Mouse (Mus musculus) limb, embryonic 12.5 days (tissue): ENCODE data around the gene Ccdc126. TPM values are rescaled to one million over a fixed set of nuclear protein-coding genes. Genes with fewer than 3 reads are reported as not detected.
"Not testable (repeated sequence)": the region's sequence is repeated elsewhere in the genome, so short reads cannot be mapped to it uniquely, and the experiment has no call there.

Experiments
- ATAC-seq: fragments of 200-750 bp; cut with Nextera tagmentation; 2 replicates; pipeline ENCODE4 v1.8.0; 2017; ENCODE audit warnings: low read depth, moderate TSS enrichment; ENCODE audit not compliant: insufficient number of reproducible peaks, insufficient read depth, low FRiP score, low TSS enrichment
- H3K27ac ChIP-seq: fragments of 300-500 bp; sonication (generic); 2 replicates; pipeline ENCODE4 v1.5.1; 2016; ENCODE audit warnings: mild to moderate bottlenecking, moderate library complexity
- H3K27me3 ChIP-seq: fragments of 300-500 bp; sonication (generic); 2 replicates; pipeline ENCODE4 v1.6.1; 2016; ENCODE audit warnings: mild to moderate bottlenecking, moderate library complexity
- H3K36me3 ChIP-seq: fragments of 300-500 bp; sonication (generic); 2 replicates; pipeline ENCODE4 v1.6.1; 2016; ENCODE audit warnings: mild to moderate bottlenecking, moderate library complexity
- H3K4me1 ChIP-seq: fragments of 300-500 bp; sonication (generic); replicated peaks from 2 replicates; pipeline ENCODE4 v1.6.1; 2016
- H3K4me2 ChIP-seq: fragments of 300-500 bp; sonication (generic); 2 replicates; pipeline ENCODE4 v1.6.1; 2016; ENCODE audit warnings: mild to moderate bottlenecking, moderate library complexity
- H3K4me3 ChIP-seq: fragments of 300-500 bp; sonication (generic); replicated peaks from 2 replicates; pipeline ENCODE4 v1.5.1; 2016; ENCODE audit warnings: mild to moderate bottlenecking
- H3K9ac ChIP-seq: fragments of 300-500 bp; sonication (generic); replicated peaks from 2 replicates; pipeline ENCODE4 v1.6.1; 2016; ENCODE audit warnings: mild to moderate bottlenecking, moderate library complexity
- H3K9me3 ChIP-seq: fragments of 300-500 bp; sonication (generic); 2 replicates; pipeline ENCODE4 v1.6.1; 2016; ENCODE audit warnings: mild to moderate bottlenecking, moderate library complexity
- WGBS: fragments of 180-500 bp; shearing (Covaris S2); methylation state at CpG from one replicate; pipeline ENCODE4 v1.1.7; 2016; 5-methylcytosine and 5-hydroxymethylcytosine counted together
- polyA plus RNA-seq: library from polyadenylated mRNA; unstranded; fragments of >200 nt; fragmentation: Nextera tagmentation; extraction: Ambion mirVana; gene quantifications from 2 replicates; pipeline ENCODE4 v1.2.1, GENCODE M21; 2016

Gene Ccdc126
- polyA plus RNA-seq, result 7.0 and 7.7 TPM in 2 replicates

DNA sequence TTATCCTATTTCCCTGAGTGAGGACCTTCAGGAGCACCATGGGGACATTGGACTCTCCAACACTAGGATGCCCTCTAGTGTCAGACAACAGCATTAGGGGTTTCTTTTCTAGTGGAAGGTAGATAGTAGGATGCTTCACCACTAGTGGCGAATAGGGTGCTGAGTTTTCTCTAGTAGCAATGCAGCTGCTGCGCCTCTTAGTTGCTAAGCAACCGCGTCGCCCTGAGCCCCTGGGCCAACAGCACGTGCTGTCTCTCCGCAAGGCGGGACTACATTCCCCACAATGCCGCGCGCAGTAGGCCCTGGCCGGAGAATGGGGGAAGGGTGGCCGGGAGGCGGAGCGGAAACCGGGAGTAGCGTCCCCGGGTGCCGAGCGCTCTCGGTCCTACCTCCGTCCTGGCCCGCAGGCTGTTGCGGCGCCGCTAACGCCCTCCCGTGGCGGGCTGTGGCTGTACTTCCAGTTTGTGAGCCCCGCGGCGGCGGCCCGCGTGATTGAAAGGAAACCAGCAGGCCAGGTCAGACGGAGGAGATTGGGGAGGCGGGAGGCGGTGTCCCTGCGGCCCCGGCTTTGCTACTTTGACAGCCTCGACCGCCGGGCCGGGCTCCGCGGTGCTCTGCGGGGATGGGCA is at the start of gene Ccdc126:
Gene Ccdc126 (plus strand): TSS at position 309 of the 629 bp plus-strand sequence.
- ATAC-seq, result peak; percentile 99
- H3K9ac ChIP-seq, result peak within 1 kb of the TSS; percentile 79
- no peaks in the 10 kb centered on the region for H3K9me3 ChIP-seq
- H3K27ac ChIP-seq, result peak within 1 kb of the TSS; percentile 80
- WGBS, result under 1% methylated on average over 47 of the region's 47 CpGs
- H3K4me3 ChIP-seq, result peak within 1 kb of the TSS; percentile 68
- no peaks in the 10 kb centered on the region for H3K27me3 ChIP-seq
- H3K36me3 ChIP-seq, result no peaks in the 10 kb centered on the region
- H3K4me1 ChIP-seq, result peaks cover 10% of the 10 kb centered on the region
- peak within 1 kb of the TSS; percentile 63 for H3K4me2 ChIP-seq

DNA sequence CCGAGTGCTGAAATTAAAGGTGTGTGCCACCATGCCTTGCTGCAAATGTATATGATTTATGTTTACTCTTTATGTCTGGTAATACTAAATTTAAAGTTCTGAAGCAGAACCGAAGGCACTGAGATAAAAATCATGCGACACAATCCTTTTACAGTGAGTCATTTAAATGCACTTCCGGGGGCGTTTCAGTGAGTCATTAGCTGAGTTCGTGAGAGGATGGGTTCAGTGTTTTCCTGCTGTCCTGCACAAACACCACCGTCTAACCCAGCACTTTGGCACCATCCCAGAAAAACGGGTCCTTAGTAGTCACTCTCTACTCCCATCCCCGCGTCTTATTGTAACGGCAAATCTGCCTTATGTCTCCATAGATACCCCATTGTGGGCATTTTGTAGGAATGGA is 49.2 kb upstream of the Ccdc126 start:
- Histone ChIP-seq H3K27me3 (no peaks in the 10 kb centered on the region), H3K9me3 (no peaks in the 10 kb centered on the region), H3K9ac (no peak overlapping the region), H3K4me3 (no peak overlapping the region), H3K27ac (no peak overlapping the region), H3K4me1 (no peaks in the 10 kb centered on the region), H3K36me3 (no peaks in the 10 kb centered on the region), H3K4me2 (no peak overlapping the region)
- whole genome bisulfite sequencing, result 77% methylated on average over 11 of the region's 11 CpGs
- no peak for ATAC-seq

DNA sequence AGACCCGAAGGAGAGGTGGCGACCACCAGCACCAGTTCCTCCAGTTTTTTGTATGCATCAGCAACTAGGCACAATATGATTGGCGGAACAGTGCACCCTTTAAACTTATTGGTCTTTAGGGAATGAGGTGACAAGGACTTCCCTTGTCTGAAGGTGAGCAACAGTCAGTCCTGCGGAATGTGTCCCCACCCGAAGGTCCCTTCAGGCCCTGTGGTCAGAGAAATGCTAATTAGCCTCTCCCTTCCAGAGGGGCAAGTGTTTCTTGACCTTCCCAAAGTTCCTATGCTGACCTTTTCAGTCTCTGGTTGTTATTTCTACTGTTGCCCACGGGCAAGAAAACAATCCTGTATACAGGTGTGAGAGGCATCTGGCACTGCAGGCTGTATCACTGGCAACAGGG is 47.3 kb upstream of the Ccdc126 start:
- H3K27ac ChIP-seq, result no peak overlapping the region
- 65% methylated on average over 6 of the region's 6 CpGs for WGBS
- H3K9ac ChIP-seq, result no peak overlapping the region
- H3K4me2 ChIP-seq, result no peak overlapping the region
- H3K9me3 ChIP-seq, result no peaks in the 10 kb centered on the region
- H3K4me3 ChIP-seq, result no peak overlapping the region
- no peaks in the 10 kb centered on the region for H3K4me1 ChIP-seq
- H3K36me3 ChIP-seq, result no peaks in the 10 kb centered on the region
- ATAC-seq, result no peak
- no peaks in the 10 kb centered on the region for H3K27me3 ChIP-seq

DNA sequence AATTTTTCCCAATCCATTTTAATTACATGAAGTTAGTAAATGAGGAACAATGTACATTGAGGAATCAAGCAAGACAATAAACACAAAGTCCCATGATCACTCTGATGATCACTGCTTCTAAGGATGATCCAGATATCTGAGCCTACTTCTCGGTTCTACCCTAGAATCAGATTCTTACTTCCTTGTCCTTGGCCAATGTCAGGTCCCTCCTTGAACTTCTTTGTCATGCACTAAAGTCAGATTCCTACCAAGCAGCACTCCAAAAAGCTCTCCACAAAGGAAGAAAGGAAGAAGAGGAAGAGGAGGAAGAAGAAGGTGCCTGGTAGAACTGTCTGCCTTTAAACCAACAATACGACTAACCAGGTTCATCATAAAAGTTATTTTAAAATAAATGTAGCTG is 46.2 kb upstream of the Ccdc126 start:
- no peaks in the 10 kb centered on the region for H3K9me3 ChIP-seq
- no peak overlapping the region for H3K27ac ChIP-seq
- no peak overlapping the region for H3K9ac ChIP-seq
- H3K4me3 ChIP-seq, result no peak overlapping the region
- ATAC-seq, result no peak
- no peaks in the 10 kb centered on the region for H3K27me3 ChIP-seq
- no peak overlapping the region for H3K4me2 ChIP-seq
- H3K36me3 ChIP-seq, result no peaks in the 10 kb centered on the region
- WGBS, result 99% methylated on average over 2 of the region's 2 CpGs
- H3K4me1 ChIP-seq, result no peaks in the 10 kb centered on the region

DNA sequence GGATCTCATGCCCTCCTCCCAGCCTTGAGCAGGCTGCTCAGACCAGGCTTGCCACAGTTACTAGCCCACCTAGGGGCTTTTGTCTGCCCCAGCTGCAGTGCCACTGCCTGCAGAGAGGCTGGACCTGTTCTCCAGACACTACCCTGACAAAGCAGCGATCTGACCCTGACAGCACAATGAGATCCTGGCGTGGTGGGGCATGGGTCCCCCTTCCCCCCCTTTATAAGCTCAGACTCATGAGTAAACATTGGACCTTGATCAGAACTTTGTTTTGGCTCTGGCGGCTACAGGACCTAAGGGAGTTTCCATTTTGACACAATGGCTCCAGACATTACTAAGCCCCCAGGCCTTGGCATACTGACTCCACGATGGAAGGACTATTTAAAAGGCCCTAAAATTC is 45.1 kb upstream of the Ccdc126 start:
- Histone ChIP-seq H3K4me2 (no peak overlapping the region), H3K4me1 (no peaks in the 10 kb centered on the region), H3K27ac (no peak overlapping the region), H3K4me3 (no peak overlapping the region), H3K9ac (no peak overlapping the region), H3K27me3 (no peaks in the 10 kb centered on the region), H3K36me3 (no peaks in the 10 kb centered on the region), H3K9me3 (no peaks in the 10 kb centered on the region)
- ATAC-seq, result no peak
- 44% methylated on average over 4 of the region's 4 CpGs for WGBS

DNA sequence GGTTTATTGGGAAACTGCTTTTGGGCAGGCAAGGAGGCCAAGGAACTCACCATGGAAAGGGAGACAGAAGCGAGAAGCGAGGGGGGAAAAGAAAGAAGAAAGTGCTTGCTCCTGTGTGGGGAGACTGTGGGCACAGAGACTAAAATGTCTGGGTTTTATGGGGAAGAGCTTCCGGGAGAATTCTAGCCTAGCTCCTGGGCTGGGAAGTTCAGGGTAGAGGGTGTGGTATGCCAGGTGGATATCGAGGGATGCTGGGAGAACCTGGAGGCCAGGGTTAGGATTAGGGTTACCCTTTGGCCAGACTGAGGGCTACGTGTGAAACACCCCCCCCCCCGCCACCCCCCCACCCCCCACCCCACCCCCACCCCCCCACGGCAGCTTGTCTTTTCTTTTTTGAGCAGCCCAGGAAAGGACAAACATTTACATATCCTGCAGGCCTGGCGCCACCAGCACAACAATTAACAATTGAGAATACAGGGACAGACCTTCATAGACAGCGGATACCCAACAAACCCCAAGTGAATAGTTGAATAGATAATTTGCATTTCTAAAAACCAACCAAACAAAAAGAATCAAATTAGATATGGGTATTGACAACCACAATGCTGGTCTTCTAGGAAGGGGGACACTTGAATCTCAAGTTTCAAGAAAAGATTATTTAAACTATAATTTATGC is 44.5 kb upstream of the Ccdc126 start:
- Histone ChIP-seq H3K9me3 (no peaks in the 10 kb centered on the region), H3K27me3 (no peaks in the 10 kb centered on the region), H3K36me3 (no peaks in the 10 kb centered on the region), H3K4me3 (no peak overlapping the region), H3K4me2 (no peak overlapping the region), H3K4me1 (no peaks in the 10 kb centered on the region), H3K9ac (no peak overlapping the region), H3K27ac (no peak overlapping the region)
- no peak for ATAC-seq
- 71% methylated on average over 9 of the region's 9 CpGs for WGBS

DNA sequence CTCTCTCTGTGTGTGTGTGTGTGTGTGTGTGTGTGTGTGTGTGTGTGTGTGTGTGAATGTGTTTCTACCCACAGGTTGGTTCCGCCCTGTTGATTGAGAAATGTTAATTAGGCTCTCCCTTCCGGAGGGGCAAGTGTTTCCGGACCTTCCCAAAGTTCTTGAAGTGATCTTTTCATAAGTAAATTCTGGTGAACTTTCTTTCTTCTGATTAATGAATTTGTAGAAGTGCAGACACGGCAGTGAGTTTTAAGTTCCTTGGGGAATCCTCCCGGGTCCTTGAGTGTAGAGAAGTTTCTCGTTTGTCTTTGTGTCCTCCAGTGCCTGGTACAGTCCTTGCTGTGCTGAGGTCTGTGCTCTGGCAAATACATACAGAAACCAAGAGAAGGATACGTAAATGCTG is 43.8 kb upstream of the Ccdc126 start:
- H3K27me3 ChIP-seq, result no peaks in the 10 kb centered on the region
- H3K27ac ChIP-seq, result no peak overlapping the region
- H3K9me3 ChIP-seq, result no peaks in the 10 kb centered on the region
- H3K4me1 ChIP-seq, result no peaks in the 10 kb centered on the region
- no peak for ATAC-seq
- H3K4me3 ChIP-seq, result no peak overlapping the region
- H3K9ac ChIP-seq, result no peak overlapping the region
- H3K36me3 ChIP-seq, result no peaks in the 10 kb centered on the region
- 83% methylated on average over 7 of the region's 7 CpGs for WGBS
- no peak overlapping the region for H3K4me2 ChIP-seq

DNA sequence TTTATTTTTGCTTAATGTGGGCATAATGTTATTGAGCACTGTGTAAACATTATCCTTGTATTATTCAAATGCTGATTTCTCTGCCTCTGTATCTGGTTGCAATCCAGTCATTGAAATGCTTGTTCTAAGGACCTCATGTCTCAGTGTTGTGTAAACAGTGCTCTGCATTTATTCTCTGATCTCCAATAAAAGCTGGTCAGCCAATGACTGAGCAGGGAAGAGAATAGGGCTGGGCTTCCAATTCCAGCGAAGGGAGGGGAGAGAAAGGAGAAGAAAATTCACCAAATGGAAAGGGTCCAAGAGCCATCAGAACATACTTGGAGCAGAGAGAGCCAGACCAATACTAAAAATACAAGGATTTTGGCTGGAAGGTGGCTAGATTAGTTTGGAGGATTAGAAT is 38.1 kb upstream of the Ccdc126 start:
- no peaks in the 10 kb centered on the region for H3K9me3 ChIP-seq
- no peak for ATAC-seq
- no peak overlapping the region for H3K4me2 ChIP-seq
- H3K9ac ChIP-seq, result no peak overlapping the region
- H3K4me3 ChIP-seq, result no peak overlapping the region
- H3K36me3 ChIP-seq, result no peaks in the 10 kb centered on the region
- 30% methylated on average over 1 of the region's 1 CpGs for WGBS
- H3K27ac ChIP-seq, result no peak overlapping the region
- no peaks in the 10 kb centered on the region for H3K27me3 ChIP-seq
- H3K4me1 ChIP-seq, result no peaks in the 10 kb centered on the region

DNA sequence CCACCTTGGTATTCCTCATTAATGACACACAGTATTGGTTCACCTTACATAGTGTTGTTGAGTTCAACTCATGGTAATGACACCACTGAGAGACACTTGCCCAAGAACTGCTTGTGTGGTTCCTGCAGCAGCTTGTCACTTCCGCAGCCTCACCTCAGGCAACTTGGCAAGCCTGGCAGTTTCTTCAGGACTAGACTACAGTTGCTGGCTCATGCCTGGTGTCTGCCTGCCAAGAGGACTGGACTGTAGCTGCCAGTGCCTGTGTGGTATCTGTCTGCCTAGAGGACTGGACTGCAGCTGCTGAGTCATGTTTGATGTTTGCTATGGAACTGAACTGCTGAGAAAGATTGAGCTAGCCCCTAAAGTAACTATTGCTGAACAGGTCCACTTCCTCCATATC is 37.0 kb upstream of the Ccdc126 start:
- WGBS, result 89% methylated on average over 1 of the region's 1 CpGs
- Histone ChIP-seq H3K36me3 (no peaks in the 10 kb centered on the region), H3K27ac (no peak overlapping the region), H3K27me3 (no peaks in the 10 kb centered on the region), H3K9me3 (no peaks in the 10 kb centered on the region), H3K4me2 (no peak overlapping the region), H3K9ac (no peak overlapping the region), H3K4me1 (no peaks in the 10 kb centered on the region), H3K4me3 (no peak overlapping the region)
- ATAC-seq, result no peak

DNA sequence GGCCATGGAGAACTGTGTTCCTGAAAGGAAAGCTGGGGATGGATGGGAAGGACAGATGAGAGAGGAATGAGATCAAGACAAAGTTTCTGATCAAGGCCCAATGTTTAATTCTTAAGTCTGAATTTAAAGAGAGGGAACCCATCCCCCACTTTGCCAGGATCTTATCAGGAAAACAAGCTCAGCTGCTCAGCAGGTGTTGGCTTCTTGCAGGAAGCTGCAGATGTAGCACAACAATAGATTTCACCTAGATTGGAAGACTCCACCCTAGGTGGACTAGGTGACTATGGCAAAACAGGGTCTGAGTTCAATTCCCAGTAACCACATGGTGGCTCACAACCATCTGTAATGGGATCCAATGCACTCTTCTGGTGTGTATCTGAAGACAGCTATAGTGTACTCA is 20.8 kb upstream of the Ccdc126 start:
- no peak for ATAC-seq
- Histone ChIP-seq H3K27me3 (no peaks in the 10 kb centered on the region), H3K9ac (no peak overlapping the region)

DNA sequence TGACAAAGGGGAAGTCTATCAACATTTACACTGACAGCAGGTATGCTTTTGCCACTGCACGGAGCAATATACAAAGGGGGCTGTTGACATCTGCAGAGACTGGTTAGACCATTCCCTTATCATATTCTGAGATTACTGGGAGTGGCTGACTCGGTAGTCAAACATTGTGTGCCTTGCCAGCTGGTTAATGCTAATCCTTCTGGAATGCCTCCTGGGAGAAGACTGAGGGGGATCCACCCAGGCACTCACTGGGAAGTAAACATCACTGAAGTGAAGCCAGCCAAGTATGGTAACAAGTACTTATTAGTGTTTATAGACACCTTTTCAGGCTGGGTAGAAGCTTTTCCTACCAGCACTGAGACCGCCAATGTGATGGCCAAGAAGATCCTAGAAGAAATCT is 4.3 kb upstream of the Ccdc126 start:
- not testable (repeated sequence) for H3K27me3 ChIP-seq, H3K9ac ChIP-seq, H3K9me3 ChIP-seq, H3K4me2 ChIP-seq, H3K4me3 ChIP-seq, ATAC-seq, H3K36me3 ChIP-seq, H3K27ac ChIP-seq, H3K4me1 ChIP-seq
- WGBS, result 65% methylated on average over 3 of the region's 3 CpGs

More for the DNA sequence above, 20.8 kb upstream of the Ccdc126 start:
- no peak overlapping the region for H3K27ac ChIP-seq
- no peaks in the 10 kb centered on the region for H3K36me3 ChIP-seq
- H3K9me3 ChIP-seq, result no peaks in the 10 kb centered on the region
- no peak overlapping the region for H3K4me3 ChIP-seq
- no peaks in the 10 kb centered on the region for H3K4me1 ChIP-seq
- no peak overlapping the region for H3K4me2 ChIP-seq
